Mouse (Mus musculus) kidney, adult 8-10 months (tissue): Measurements from ENCODE around the gene Gse1.

Experiments used
- DNase-seq, 2 experiments: peaks; one replicate each; pipeline ENCODE4 v3.0.0; 2022

Gene Gse1

GRCm38 (mm10) chr8:120381865-120382264 is 153.6 kb downstream of the Gse1 start:
- DNase-seq, result no peak

DNA sequence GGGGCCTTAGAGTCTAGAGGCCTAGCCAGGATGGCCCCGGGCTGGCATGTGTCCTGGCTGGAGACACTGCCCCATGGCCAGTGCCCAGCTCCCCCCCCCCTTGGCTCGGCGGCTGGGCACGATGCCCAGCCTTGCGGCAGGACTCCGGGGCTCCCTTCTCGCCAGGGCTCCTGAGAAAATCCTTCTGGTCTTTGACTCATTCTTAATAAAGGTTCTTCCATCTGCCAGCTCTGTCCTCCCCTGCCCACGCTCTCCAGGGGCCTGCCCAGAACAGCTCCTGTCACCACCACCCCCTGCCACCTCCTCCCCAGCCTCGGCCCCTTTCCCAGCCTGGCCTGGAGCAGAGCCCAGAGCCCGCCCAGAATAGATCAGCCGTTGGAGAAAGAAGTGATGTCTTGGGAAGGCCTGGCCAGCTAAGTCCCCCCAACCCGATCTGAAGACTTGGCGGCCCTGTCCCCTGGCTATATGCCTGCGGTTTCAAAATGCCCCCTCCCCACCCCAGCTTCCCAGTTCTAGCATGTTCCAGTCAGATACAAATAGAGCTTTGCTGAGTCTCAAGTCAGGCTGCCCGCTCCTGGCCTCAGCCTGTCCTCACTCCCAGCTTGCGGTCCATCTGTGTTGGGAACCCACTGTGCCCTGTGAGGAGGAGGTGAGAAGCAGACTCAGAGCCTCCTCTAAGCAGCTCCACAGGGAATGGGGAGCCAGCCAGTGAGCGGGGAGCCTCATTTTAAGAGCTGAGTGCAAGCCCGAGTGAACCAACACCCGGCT is 154.4 kb downstream of the Gse1 start:
- DNase-seq, result peak; percentile 41 to 53

- no peak for DNase-seq
These were observed 154.9 kb downstream of the Gse1 start for GRCm38 (mm10) chr8:120383204-120383560.

GRCm38 (mm10) chr8:120383713-120384112 is 155.5 kb downstream of the Gse1 start:
- no peak for DNase-seq

- DNase-seq, result no peak
These were observed 156.5 kb downstream of the Gse1 start for GRCm38 (mm10) chr8:120384745-120385144.

DNA sequence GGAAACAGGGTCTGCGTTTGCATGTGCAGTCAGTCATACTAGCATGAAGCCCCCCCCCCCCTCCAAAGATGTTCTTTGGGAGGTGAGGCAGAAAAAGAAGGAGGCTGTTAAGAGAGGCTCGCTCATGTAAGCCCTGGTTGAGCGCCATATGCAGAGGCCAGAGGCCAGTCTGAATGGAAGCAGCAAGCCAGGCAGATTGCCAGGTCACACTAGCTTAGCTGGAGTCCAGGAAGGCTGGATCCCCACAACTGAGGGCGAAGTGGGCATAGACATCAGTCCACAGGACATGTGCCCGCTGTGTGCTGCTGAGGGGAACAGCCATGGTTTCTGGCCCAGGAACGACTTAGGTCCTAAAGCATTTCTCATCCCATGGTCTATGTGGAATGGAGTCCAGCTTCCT is 160.0 kb downstream of the Gse1 start:
- no peak for DNase-seq

DNA sequence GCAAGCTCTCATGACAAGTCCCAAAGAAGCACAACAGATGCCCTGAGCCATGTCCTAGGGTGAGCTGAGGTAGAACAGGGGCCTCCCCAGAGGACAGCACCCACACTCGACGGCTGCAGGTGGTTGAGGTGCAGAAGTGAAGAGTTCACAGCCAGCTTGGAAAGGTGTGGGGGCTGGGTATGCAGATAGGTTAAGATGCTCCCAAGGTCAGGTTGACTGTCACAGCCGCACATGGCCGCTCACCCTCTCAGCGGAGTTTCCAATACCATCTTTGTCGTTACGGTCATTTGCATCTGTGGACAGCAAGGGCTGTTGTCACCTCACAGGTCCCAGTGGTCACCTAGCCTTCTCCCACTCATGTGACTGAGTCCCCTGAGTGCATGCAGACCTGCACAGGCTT is 162.3 kb downstream of the Gse1 start:
- no peak for DNase-seq

DNA sequence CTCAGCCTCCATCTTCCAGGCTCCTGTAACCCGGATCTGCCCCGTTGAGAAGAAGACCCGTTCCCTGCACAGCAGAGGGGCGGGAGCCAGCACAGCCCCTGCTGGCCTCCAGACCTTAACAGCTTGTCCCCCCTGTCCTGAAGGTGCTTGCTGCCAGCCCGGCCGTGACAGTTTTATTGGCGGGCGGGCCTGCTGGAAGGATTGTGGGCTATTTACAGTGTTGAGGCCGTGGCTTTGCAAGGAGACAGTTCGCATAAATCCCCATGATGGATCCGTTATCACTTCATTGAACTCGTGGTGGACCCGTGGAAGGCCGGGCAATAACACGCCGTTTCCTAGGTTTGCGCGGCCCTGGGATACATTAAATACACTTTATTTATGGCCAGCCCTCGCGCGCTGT is 163.6 kb downstream of the Gse1 start:
- no peak for DNase-seq

- DNase-seq, result no peak
These were observed 164.8 kb downstream of the Gse1 start for GRCm38 (mm10) chr8:120393085-120393484.

DNA sequence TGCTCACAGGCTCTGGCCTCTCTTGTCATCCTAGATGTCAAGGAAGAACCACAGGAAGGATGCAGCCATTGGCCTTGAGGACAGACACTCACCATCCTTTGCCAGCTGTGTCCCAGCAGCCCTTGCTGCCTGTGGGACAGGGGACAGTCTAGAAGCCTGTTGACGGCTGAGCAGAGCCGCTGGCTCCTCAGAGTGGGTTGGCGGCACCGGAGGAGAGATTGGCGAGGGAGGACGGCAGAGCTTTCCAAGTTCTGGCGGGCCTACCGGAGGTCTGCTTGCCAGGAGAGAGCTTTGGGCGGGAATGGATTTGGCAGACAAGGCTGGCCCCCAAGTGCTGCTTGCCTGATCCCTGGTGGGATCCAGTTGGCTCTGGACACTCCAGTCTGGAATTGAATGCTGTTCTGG is 165.6 kb downstream of the Gse1 start:
- DNase-seq, result peak in 1 of 2 experiments; percentile 35

DNA sequence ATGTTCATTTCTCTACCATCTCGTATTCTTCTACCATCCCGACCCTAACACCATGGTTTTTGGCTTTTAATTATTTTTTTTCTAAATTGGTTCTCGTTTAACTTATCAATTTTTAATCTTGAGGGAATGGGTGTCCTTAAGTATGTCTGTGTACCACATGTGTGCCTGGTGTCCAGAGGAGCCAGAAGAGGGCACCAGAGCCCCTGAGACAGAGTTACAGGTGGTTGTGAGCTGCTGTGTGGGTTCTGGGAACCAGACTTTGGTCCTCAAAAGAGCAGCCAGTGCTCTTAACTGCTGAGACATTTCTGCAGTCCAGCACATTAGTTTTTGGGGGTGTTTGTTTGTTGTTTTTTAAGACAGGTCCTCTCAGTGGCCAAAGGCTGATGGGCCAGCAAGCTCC is 167.6 kb downstream of the Gse1 start:
- no peak for DNase-seq

GRCm38 (mm10) chr8:120396756-120397155 is 168.5 kb downstream of the Gse1 start:
- no peak for DNase-seq

DNA sequence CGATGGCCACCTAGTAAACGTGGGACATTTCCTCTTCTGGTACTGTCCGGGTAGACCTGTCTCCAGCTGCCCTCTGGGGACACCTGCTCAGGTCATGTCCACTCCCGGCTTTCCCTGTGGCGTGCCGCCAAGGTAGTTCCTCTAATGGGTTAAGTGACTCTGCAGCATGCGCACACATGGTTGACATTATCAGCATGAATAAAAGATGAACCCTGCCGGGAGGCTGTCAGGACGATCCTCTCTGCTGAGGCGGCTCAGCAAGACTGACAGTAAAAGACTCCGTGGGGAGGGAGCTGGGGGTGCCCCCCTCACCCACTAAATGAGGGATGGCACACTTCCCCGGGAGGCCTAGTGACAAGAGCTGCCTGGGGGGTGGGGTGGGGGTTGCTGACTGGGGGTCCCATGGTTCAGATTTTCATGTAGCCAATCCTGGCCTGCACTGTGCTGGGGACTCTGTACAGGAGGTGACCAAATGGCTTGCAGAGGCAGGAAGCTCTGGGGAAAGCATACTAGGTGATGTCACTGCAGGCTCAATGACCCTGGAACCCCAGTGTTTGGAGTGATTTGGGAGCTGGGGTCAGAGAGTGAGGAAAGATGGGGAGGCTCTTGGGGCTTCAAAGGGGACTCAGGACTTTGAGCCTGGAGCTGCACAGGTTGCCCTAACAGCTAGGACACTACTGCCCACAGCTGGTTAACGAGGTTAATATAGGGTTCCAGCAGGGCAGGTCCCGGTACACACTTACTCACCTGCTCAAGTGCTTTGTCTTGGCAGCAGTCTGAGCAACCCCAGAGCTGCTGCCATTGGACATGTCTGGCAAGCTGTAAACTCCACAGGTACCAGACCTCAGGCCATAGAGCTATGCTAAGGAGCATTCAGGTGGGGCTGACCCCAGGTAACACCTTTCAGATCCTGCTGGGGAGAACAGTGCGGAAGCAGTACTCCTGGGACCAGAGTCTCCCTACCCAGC is 169.5 kb downstream of the Gse1 start:
- no peak for DNase-seq

- no peak for DNase-seq
These were observed 171.1 kb downstream of the Gse1 start for GRCm38 (mm10) chr8:120399212-120399934.

DNA sequence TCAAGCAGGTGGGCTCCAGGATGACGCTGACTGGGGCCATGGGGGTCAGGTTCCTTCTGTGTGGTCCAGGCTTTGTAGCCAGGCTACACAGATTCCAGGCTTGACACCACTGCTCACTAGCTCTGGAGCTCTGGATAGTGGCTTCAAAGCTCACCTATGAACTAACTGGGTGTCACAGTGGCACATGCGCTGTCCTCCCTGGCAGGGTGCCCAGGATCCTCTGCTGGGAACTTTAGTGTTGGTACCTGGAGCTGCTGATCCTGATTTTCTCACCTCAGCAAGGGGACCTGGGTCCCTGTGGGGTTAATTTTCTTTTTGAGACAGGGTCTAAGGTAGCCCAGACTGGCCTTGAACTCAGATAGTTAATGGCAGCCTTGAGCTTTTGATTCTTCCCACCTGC is 173.0 kb downstream of the Gse1 start:
- no peak for DNase-seq

DNA sequence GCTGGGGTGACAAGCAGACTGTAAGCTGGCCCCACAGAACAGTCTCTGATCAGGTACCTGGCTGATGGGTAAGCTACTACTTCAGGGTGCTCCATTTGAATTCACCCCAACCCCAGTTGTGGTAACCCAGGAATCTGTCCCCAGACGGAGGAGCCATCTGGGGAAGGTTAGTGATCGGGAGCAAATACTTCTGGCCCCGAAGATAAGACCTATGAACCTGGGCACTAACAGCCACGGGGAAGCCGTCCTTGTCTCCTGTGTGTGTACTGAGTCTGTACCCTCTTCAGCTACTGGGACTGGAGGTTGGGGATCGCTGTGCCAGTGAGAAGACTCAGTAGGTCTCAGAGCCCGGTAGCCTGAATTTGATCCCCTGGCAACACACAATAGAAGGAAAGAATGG is 173.5 kb downstream of the Gse1 start:
- no peak for DNase-seq

DNA sequence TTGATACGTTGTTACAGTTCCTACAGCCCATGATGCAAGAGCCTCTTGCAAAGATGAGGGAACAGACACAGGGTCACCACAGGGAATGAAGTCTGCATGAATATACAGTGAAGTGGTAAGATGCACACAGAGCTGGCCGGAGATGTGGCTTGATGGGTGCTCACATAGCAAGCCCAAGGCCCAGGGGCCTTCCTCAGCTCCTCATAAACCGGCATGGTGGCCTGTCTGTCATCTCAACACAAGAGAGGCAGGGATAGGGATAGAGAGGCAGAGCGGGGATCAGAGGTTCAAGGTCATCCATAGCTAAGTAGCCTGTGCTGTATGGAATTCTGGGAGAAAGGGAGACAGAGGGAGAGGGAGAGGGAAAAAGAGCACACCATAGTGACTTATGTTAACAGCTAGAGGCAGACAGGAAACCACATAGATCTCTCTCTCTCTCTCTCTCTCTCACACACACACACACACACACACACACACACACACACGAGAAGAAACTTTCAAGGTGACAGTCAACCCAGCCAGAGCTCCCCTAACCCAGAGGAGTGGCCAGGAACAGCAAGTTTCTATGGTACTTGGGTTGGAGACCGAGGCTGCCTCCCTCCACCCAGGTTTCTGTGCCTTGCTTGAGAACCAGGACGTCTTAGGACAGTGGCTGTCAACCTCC is 175.5 kb downstream of the Gse1 start:
- DNase-seq, result no peak

DNA sequence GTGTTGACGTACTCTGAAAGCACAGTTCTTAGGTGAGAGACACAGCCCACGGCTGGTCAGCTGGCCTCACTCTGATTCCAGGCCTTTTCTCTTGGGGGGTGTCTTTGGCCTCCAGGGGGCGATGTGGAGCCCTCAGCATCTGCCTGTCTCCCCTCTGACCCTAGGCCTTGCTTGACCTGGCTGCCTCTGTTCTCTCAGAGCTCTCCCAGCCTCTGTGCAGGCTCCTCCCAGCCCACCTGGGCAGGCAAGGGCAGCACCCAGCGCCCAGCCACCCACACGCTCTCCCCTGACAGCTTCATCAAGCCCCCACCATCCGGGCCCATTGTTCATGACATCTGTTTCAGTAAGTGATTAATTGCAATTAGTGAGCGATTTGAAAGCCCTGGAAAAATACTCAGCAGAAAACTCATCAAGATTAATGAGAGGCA is 176.4 kb downstream of the Gse1 start:
- peak; percentile 26 to 61 for DNase-seq

GRCm38 (mm10) chr8:120406008-120406632 is 177.9 kb downstream of the Gse1 start:
- DNase-seq, result no peak

DNA sequence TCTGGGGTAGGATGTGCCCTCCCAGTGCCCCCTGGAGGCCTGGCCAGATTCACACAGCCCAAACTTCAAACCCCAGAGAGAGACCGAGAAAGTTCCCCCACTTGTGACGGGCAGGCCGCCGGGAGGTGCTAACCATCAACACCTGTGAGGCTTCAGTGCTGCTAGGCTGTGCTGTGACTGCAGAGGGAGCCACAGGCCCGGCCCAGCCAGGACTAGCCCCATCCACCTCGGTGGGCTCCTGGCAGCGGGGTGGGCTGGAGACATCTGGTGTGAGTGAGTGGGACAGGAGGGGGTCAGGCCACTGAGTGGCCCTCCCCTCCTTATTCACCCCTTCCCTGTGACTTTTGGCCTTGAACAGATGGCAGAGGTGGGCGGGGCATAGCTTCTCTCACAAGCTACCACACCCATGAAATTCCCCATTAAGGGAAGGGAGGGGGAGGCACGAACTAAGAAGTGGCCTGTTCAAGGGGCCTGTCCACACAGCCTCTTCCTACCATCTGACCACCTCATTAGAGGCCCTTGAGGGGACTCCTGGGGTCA is 179.5 kb downstream of the Gse1 start:
- peak in 1 of 2 experiments; percentile 35 for DNase-seq

- no peak for DNase-seq
These were observed 180.3 kb downstream of the Gse1 start for GRCm38 (mm10) chr8:120408241-120409215.
